Mouse (Mus musculus) cerebral cortex, adult 2 months (tissue): ENCODE measurements around the gene S1pr5.

ENCODE experiments used
- WGBS: fragments of 180-500 bp; shearing (Covaris S2); methylation state at CpG from one replicate; pipeline ENCODE4 v1.1.7; 2018; 5-methylcytosine and 5-hydroxymethylcytosine counted together

Gene S1pr5

DNA sequence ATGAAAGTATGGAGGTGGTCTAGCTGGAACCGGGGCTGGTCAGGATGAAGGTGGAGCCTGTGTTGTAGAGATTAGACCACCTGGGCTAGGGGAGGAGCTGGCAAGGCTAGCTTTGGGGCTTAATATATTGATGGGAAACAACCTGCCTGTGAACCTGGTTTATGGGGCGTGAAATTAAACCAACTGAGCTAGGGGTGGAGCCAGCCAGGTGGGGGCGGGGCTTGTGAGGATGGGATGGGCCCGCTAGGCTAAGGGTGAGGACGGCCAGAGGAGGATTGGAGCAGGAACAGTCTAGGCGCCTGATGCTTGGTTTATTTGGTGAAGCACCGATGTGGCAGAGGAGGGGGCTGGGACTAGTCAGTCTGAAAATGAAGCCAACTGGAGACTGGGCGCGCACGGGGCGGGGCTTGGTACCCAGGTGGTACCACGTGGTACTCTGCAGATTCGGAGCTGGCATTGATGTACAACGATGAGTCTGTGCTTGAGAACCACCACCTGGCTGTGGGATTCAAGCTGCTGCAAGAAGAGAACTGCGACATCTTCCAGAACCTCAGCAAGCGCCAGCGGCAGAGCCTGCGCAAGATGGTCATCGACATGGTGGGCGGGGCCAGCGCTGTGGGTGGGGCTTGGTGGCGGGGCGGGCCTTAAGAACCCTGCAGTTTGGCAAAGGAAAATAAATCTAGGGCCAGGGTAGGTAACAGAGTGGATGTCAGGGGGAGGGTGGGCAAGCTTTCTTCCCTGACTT is 43.5 kb downstream of the S1pr5 start:
- 22% methylated on average over 23 of the region's 23 CpGs for WGBS

DNA sequence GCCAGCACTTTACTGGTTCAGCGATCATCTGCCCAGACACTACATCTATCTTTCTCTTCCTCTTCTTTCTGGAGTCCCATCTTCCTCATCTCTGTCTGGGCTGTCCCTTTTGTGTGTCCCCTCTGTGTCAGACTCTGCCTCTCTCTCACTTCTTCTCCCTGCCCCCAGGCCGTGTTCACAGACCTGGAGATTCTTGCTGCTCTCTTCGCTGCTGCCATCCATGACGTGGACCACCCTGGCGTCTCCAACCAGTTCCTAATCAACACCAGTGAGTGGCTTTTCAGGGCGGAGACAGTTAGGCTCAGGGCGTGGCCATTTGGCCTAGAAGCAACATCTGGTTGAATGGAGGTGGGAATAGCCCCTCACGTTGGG is 44.1 kb downstream of the S1pr5 start:
- WGBS = 53% methylated on average over 8 of the region's 8 CpGs

DNA sequence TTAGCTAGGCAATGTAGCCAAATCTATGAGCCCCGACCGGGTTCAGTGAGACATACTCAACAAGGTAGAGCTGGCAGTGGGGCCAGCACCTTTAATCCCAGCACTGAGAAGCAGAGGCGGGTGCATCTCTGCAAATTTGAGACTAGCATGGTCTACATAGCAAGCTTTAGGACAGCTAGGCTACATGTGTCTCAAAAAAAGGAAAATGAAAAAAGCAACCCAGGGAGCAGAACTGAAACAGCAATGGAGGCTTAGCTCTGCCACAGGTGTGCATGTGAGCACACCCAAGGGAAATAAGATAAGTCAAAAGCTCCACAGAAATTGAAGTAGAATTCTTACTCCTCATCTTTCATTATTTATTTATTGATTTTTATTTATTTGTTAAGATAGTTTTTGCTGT is 49.3 kb downstream of the S1pr5 start:
- WGBS = 81% methylated on average over 3 of the region's 3 CpGs

DNA sequence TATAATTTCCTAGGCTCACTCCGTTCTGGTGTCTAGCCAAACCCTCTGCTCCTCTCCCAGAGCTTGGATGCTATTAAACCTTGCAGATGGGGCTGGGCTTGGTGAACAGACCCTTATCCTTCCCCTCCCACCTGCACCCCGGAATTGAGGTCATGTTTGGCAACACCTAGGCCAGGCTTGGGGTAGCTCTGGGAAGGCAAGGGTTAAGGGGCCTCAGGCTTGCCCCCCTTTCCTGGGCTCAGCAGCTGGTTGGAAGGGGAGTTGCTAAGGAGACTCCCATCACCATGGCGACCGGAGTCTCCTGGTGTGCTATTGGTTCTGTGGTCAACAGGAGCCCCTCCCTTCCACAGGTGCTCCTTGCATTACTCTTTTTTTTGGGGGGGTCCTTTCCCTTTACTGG is 50.3 kb downstream of the S1pr5 start:
- WGBS = 10% methylated on average over 4 of the region's 4 CpGs

GRCm38 (mm10) chr9:21196521-21197433 is 51.5 kb downstream of the S1pr5 start:
- WGBS = 18% methylated on average over 19 of the region's 19 CpGs

DNA sequence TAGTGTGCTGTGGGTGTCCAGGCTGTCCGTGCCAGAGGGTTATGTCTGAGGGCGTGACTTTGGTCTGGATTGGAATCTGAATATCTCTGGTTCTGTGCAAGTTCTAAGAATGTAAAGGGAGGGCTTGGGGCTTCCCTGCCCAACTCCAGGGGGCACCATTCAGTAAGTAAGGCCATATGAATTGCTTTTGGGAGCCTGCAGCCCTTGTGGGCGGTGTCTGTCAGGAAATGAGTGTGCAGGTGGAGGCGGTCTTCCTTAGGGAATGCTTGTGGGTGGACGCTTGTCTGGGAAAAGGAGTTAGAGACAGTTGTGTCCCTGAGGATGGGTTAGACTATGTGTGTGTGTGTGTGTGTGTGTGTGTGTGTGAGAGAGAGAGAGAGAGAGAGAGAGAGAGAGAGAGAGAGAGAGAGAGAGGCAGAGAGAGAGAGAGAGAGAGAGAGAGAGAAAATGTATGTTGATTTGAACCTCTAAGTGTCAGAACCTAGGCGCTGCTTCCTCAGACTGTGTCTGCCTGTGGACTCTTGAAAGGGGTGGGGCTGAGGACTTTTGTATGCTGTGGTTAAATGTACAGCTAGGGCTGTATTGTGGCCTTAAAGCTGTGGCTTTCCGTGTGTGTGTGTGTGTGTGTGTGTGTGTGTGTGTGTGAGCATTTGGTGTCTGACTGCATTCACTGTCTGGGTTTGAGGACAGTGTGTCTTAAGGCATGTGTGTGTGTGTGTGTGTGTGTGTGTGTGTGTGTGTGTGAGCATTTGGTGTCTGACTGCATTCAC is 52.3 kb downstream of the S1pr5 start:
- WGBS = 30% methylated on average over 7 of the region's 7 CpGs

DNA sequence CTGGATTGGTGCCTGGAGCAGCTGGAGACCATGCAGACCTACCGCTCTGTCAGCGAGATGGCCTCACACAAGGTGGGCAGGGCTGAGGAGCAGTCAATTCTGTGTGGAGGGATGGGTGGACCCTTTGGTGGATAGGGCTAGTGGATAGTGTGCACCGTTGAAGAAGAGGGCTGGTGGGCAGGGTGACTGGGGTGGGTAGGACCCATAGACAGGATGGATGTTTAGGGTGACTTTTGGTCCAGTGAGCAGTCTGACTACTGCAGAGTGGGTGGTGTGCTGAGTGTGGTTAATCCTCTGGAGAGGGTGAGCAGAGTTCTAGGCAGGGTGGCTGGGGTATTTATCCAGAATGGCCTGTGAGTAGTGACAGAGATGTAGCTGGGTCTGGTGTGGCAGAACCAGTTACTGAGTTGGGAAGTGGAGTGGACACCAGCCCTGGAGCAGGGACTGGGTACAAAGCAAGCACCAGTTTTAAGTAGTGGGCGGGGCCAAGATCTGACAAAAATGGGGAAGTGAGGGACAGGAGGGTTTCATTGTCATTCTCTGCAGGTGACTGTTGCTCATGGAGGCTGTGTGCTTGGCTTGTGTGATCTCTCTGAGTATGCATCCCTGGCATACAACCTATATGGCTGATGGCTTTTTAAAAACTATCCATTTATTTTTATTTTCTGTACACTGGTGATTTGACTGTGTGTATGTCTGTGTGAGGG is 53.3 kb downstream of the S1pr5 start:
- 84% methylated on average over 4 of the region's 4 CpGs for WGBS

- 90% methylated on average over 3 of the region's 3 CpGs for WGBS
Observed at GRCm38 (mm10) chr9:21193786-21194185, 54.5 kb downstream of the S1pr5 start.
